Mouse (Mus musculus): ENCODE measurements around the gene Hist1h4b.
"Not testable (repeated sequence)": the region's sequence is repeated elsewhere in the genome, so short reads cannot be mapped to it uniquely, and the experiment has no call there.

Gene Hist1h4b

GRCm38 (mm10) chr13:23740910-23741309 lies 15.9 kb upstream of the Hist1h4b start:
- DNase-seq: no peak

DNA sequence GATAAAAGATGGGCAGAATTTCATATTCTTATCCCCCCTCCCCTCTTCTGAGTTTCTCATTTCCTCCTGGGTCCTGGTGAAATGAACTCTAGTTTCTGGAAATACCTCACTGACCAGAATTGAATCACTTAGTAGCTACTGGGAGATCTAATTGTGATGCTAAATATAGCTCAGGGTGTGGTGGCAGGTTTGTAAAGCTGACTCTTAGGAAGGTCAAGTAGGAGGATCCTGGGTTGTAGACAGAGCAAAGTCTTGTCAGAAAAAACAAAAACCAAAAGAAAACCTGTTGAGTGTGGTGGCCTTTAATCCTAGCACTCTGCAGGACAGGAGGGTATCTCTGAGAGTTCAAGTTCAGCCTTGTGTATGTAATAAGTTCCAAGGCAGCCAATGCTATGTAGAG lies 14.8 kb upstream of the Hist1h4b start:
- DNase-seq: no peak

DNA sequence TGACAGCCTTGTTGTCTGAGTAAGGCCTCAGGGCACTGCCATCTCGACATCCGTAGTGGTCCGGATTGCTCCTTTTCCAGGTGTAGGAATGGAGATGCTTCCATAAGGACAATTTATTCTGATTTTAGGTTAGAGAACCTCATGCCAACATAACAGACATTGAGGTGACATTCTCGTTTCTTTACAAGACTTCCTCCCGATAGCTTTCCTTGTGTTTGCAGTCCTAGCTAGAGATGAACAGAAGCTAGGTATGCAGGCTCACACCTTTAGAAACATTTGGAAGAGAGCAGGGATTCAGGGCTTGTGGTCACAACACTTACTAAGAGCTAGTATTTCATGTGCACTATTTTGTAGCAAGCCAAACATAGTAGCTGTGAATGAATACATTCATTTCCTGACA lies 13.6 kb upstream of the Hist1h4b start:
- no peak for DNase-seq

DNA sequence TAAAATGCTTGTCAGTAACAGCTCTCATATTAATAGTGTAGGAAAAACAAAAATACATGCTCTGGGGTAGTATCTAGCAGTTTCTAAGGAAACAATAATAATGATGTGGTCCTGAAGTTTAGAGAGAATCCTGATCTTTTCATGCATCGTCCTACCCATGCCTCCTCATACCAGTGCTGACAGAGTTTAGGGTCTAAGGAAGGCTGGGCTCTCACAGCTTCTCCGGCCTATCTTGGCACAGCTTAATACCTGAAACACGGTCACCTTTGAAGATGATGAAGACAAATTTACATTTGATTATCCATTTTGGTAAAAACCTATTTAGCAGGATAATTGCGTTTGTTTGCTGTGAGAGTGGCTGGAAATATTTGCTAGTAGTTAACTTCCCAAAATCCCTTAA lies 12.8 kb upstream of the Hist1h4b start:
- DNase-seq: no peak

- no peak for DNase-seq
Measured at GRCm38 (mm10) chr13:23744421-23745380, 12.1 kb upstream of the Hist1h4b start.

DNA sequence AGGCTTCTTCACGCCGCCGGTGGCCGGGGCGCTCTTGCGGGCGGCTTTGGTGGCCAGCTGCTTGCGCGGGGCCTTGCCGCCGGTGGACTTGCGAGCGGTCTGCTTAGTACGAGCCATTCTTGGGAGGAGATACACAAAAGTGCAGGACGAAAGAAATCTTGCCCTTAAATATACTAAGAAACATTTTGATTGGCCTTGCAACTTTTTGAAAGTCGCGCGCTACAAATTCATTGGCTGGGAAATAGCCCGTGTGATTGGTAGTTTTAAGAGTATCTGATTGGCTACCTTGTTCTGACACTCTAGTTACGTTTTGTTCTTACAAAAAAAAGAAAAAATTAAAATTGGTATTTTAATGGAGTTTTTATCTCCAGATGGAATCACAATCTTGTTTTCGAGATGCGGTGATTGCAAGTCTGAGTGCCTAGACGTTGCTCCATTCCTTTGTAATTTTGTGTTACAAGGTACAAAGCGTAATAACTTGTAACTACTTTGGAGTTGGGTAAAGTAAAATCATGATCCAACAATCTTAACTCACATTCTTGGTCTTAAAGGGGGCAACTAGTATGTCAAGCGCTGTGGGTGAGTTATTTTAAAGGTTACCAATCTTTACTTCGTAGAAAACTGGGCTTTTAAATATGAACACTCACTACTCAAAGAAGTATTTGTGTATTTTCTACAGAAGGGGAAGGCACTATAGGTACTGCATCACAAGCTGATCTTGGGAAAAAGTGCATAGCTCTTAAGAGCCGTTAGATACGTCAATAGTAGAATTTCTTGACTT lies 11.2 kb upstream of the Hist1h4b start, which contains the start of gene Hist1h3c:
Gene Hist1h3c (minus strand): TSS at position 222 of the 781 bp plus-strand sequence.
- peak; percentile 84 for DNase-seq

DNA sequence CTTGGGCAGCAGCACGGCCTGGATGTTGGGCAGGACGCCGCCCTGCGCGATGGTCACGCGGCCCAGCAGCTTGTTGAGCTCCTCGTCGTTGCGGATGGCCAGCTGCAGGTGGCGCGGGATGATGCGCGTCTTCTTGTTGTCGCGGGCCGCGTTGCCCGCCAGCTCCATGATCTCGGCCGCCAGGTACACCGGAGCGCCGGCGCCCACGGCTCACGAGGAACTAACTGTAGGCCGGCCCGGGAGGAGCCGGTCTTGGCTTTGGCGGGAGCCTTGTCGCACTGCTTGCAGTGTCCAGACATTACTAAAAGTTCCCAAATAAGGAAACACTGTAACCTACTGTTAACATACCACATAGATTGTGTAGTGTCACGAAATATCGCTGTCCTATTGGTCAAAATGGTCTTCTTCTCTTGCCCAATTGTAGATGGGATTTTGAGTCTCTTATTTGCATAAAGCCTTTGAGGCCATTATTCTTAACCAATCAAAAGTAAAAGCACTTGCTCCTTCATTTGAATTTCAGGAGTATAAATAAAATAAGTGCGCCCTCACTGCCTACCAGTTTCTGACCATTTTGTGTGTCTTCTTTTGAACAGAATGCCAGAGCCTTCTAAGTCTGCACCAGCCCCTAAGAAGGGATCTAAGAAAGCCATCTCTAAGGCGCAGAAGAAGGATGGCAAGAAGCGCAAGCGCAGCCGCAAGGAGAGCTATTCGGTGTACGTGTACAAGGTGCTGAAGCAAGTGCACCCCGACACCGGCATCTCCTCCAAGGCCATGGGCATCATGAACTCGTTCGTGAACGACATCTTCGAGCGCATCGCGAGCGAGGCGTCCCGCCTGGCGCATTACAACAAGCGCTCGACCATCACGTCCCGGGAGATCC lies 10.4 kb upstream of the Hist1h4b start, which contains the start of gene Hist1h2bb:
Gene Hist1h2bb (plus strand): TSS at position 534 of the 880 bp plus-strand sequence.
- DNase-seq: peak; percentile 88

DNA sequence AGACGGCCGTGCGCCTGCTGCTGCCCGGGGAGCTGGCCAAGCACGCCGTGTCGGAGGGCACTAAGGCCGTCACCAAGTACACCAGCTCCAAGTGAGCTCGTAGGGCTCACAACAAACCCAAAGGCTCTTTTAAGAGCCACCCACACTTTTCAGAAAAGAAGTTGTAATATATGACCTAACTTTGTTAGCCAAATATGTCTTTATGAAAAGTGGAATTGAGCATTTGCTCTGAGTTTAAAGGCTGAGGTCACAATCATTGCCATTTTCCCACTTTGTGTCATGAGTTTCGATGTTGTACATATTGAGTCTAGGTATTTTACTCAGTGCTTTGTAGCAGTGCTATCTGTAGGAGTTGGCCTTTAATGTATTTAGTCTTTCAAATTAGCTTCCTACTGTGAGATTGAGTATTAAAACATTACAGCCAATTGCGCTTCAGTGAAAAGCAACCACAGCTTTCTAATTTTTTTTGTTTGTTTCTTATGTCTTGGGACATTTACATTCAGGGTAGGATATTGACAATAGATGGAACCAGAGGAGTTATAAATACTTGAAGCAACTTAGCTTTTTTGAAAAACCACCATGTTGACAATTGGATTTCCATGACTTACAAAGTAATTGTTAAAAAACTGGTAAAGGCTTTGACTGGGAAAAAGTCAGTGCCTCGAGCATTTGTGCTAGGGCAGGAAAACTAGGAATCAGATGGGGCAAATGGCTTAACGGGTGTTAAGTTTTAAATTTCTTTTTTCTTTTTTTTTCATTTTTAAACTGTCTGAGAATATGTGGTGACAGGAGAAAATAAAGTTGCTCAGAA lies 9.5 kb upstream of the Hist1h4b start:
- no peak for DNase-seq

GRCm38 (mm10) chr13:23747892-23748288 lies 8.9 kb upstream of the Hist1h4b start:
- DNase-seq: no peak

GRCm38 (mm10) chr13:23749563-23750121 lies 7.2 kb upstream of the Hist1h4b start:
- no peak for DNase-seq

- not testable (repeated sequence) for DNase-seq
Measured at GRCm38 (mm10) chr13:23750839-23751477, 5.9 kb upstream of the Hist1h4b start, which contains the start of gene Hist1h2ab. Gene Hist1h2ab, plus strand, starts transcription at chr13:23751126.

DNA sequence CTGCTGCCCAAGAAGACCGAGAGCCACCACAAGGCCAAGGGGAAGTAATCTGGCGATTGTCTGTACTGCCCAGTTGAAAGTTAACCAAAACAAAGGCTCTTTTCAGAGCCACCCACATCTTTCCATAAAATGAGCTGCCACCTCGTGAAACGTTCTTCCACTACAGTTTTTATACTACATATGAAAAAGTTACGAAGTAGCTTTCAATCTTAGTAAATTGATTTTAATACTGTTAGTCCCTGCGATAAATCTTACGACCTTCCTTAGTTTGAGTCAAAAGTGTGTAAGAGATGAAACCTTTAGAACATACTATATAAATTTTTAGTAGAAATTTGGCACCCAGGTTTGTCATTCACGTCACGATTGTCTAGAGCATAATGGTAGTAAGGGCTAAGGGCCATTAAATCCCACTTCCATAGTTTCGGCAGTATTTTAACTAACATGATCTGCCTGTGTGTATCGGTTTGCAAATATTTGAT lies 5.3 kb upstream of the Hist1h4b start:
- DNase-seq: no peak

GRCm38 (mm10) chr13:23752067-23752741 lies 4.6 kb upstream of the Hist1h4b start, which contains the start of gene Hist1h3b:
Gene Hist1h3b, plus strand, starts transcription at chr13:23752267.
- DNase-seq: peak; percentile 91

GRCm38 (mm10) chr13:23752742-23753172 lies 4.1 kb upstream of the Hist1h4b start:
- DNase-seq: no peak

DNA sequence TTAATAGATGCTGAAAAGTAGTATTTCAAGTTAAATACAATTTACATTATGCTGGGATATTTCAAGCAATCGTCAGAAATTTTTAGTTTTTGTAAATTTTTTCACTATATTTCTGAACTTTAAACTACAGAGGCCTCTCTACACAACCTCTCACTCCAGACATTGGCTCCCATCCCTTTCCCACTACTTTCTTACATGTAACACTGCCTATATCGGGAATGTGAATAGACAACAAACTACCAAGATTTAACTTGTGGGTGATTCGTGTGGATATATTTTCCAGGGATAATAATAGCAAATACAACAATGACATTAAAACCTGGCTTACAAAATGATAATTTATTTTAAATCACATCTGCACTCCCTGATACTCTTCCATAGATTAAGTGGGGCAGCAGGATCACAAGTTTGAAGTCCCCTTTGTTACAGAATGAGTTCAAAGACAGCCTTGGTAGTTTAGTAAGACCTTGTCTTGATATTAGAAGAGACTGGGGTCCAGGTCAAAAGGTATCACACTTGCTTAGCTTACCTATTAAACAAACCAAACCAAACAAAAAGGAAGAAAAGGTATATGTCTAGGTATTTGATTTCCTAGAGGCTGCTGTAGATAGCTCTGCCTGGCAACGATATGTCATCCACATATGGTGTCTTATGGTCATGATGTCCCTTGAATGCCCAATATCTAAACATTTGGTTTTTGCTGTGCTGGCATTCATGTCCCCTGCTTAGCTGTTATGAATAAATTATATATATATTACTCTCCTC lies 3.3 kb upstream of the Hist1h4b start:
- DNase-seq: no peak

GRCm38 (mm10) chr13:23755000-23755399 lies 1.8 kb upstream of the Hist1h4b start:
- no peak for DNase-seq

DNA sequence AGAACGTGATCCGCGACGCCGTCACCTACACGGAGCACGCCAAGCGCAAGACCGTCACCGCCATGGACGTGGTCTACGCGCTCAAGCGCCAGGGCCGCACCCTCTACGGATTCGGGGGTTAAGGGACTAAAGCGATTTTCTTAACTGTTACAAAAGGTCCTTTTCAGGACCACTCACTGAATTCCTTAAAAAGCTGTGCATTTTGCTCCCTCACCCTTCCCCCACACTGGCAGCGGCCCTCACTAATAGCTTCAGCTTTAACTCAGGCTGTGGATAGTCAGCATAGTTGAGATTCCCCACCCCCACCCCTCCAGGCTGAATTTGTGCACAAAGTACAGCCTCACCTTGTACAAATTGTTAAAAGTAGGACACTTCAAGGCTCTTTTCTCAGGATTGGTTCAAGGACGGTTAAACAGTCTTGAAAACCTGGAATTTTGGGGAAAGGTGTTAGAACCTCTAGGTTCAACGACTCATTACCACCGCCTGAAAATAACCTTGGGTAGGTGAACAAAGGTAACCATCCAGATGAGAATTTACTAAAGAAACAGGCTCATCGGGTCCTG lies 479 bp downstream of the Hist1h4b start:
- DNase-seq: no peak

GRCm38 (mm10) chr13:23757921-23758320 lies 1.1 kb downstream of the Hist1h4b start:
- no peak for DNase-seq
